ENCODE assay signal across 20 mouse cellular contexts in genomic region chr14:17822754-17823153, GRCm38 (mm10).
DNase-seq lines count a peak whose midpoint lies in the region; ATAC-seq and TF ChIP-seq lines count a peak whose summit lies in the region.
"Had no signal": no experiment of that assay in that cellular context is flagged by ENCODE, and none has a peak within 500 bp of the region (broad histone marks: within the 10 kb centered on the region; RNA-seq: fewer than 3 reads in every experiment).

No protein-coding gene starts in this region.

- H3K27ac ChIP-seq in midbrain, postnatal 0 days (ENCODE audit: low read depth, low read length), result no peak overlapping the region
- H3K27ac ChIP-seq in midbrain, embryonic 11.5 days (ENCODE audit: low read depth, low read length), result no peak overlapping the region
- H3K27ac ChIP-seq in forebrain, postnatal 0 days (ENCODE audit: low read depth, low read length), result no peak overlapping the region
- H3K27ac ChIP-seq: embryonic facial prominence, embryonic 13.5 days; forebrain, embryonic 13.5 days; hindbrain, embryonic 10.5 days; hindbrain, embryonic 14.5 days had no signal

- H3K4me2 ChIP-seq in midbrain, postnatal 0 days (ENCODE audit: low read depth, low read length, poor library complexity, severe bottlenecking), result no peak overlapping the region
- no peak overlapping the region for H3K4me2 ChIP-seq in midbrain, embryonic 11.5 days
- no peak overlapping the region for H3K4me2 ChIP-seq in forebrain, postnatal 0 days (ENCODE audit: low read depth)
- H3K4me2 ChIP-seq: embryonic facial prominence, embryonic 13.5 days; forebrain, embryonic 13.5 days; heart, embryonic 12.5 days; hindbrain, embryonic 14.5 days had no signal

- no peaks in the 10 kb centered on the region for H3K27me3 ChIP-seq in midbrain, postnatal 0 days (ENCODE audit: insufficient read depth, low read length)
- no peaks in the 10 kb centered on the region for H3K27me3 ChIP-seq in midbrain, embryonic 11.5 days (ENCODE audit: control insufficient read depth, insufficient read depth, low read length)
- no peaks in the 10 kb centered on the region for H3K27me3 ChIP-seq in forebrain, postnatal 0 days (ENCODE audit: insufficient read depth, low read length)
- H3K27me3 ChIP-seq: embryonic facial prominence, embryonic 13.5 days; forebrain, embryonic 13.5 days; heart, embryonic 12.5 days had no signal

- no peak overlapping the region for H3K4me3 ChIP-seq in midbrain, postnatal 0 days (ENCODE audit: low read depth, low read length)
- no peak overlapping the region for H3K4me3 ChIP-seq in midbrain, embryonic 11.5 days (ENCODE audit: low read depth, low read length)
- no peak overlapping the region for H3K4me3 ChIP-seq in forebrain, postnatal 0 days (ENCODE audit: low read depth, low read length)
- H3K4me3 ChIP-seq: embryonic facial prominence, embryonic 13.5 days; forebrain, embryonic 13.5 days; heart, embryonic 12.5 days; hindbrain, embryonic 10.5 days had no signal

- DNase-seq in adrenal gland, postnatal 36 days, result peak; percentile 19 to 21
- DNase-seq in adrenal gland, postnatal 25 days, result no peak
- no peak for DNase-seq in midbrain, postnatal 0 days (ENCODE audit: low spot score)
- DNase-seq in midbrain, embryonic 11.5 days (ENCODE audit: low spot score, missing footprints), result no peak
- peak; percentile 2 for DNase-seq in adipocyte (ENCODE audit: low spot score)
- no peak for DNase-seq in forebrain, postnatal 0 days
- DNase-seq: adrenal gland, postnatal 10 days; cerebellum, adult 18-20 months; cerebellum, adult 9-11 months; cerebellum, postnatal 36 days; gastrocnemius, postnatal 10 days; kidney, adult 8-10 months had no signal

- TF ChIP-seq CTCF in midbrain, postnatal 0 days (IDR thresholded peaks at IDR 0.05), result no peak
- TF ChIP-seq CTCF in forebrain, postnatal 0 days (IDR thresholded peaks at IDR 0.05; ENCODE audit: low read depth), result no peak

- no peaks in the 10 kb centered on the region for H3K36me3 ChIP-seq in midbrain, postnatal 0 days (ENCODE audit: insufficient read depth, low read length)
- no peaks in the 10 kb centered on the region for H3K36me3 ChIP-seq in midbrain, embryonic 11.5 days (ENCODE audit: control insufficient read depth, insufficient read depth, low read length)
- no peaks in the 10 kb centered on the region for H3K36me3 ChIP-seq in forebrain, postnatal 0 days (ENCODE audit: insufficient read depth)
- H3K36me3 ChIP-seq: embryonic facial prominence, embryonic 13.5 days; heart, embryonic 12.5 days; hindbrain, embryonic 10.5 days had no signal

- WGBS in midbrain, postnatal 0 days, result 88% methylated on average over 7 of the region's 7 CpGs
- 84% methylated on average over 7 of the region's 7 CpGs for WGBS in midbrain, embryonic 11.5 days
- WGBS in forebrain, postnatal 0 days, result 86% methylated on average over 7 of the region's 7 CpGs

- no peak overlapping the region for H3K9ac ChIP-seq in midbrain, postnatal 0 days (replicated peaks; ENCODE audit: low read length, poor library complexity, severe bottlenecking)
- H3K9ac ChIP-seq in midbrain, embryonic 11.5 days (ENCODE audit: low read length), result no peak overlapping the region
- no peak overlapping the region for H3K9ac ChIP-seq in forebrain, postnatal 0 days
- H3K9ac ChIP-seq: embryonic facial prominence, embryonic 13.5 days; forebrain, embryonic 13.5 days; heart, embryonic 12.5 days; hindbrain, embryonic 14.5 days had no signal

- ATAC-seq in midbrain, postnatal 0 days (ENCODE audit: low FRiP score), result peak; percentile 13; the same call in 1 of the 2 replicates
- no peak for ATAC-seq in midbrain, embryonic 11.5 days (ENCODE audit: low FRiP score)
- no peak for ATAC-seq in forebrain, postnatal 0 days
- ATAC-seq: activated CD4-positive, CD25-positive, alpha-beta regulatory T cell, adult 4 months; forebrain, embryonic 13.5 days; intestine, postnatal 0 days had no signal

- H3K4me1 ChIP-seq in midbrain, postnatal 0 days (ENCODE audit: insufficient read depth, low read length), result no peaks in the 10 kb centered on the region
- no peaks in the 10 kb centered on the region for H3K4me1 ChIP-seq in midbrain, embryonic 11.5 days (ENCODE audit: control insufficient read depth, insufficient read depth, low read length)
- H3K4me1 ChIP-seq in forebrain, postnatal 0 days (ENCODE audit: insufficient read depth), result no peaks in the 10 kb centered on the region
- H3K4me1 ChIP-seq: embryonic facial prominence, embryonic 13.5 days; forebrain, embryonic 13.5 days; heart, embryonic 12.5 days; hindbrain, embryonic 10.5 days had no signal

- H3K9me3 ChIP-seq in midbrain, postnatal 0 days (ENCODE audit: low read length), result no peaks in the 10 kb centered on the region
- no peaks in the 10 kb centered on the region for H3K9me3 ChIP-seq in midbrain, embryonic 11.5 days (ENCODE audit: control insufficient read depth, low read length)
- no peaks in the 10 kb centered on the region for H3K9me3 ChIP-seq in forebrain, postnatal 0 days (ENCODE audit: low read length)
- H3K9me3 ChIP-seq: embryonic facial prominence, embryonic 13.5 days; forebrain, embryonic 13.5 days; G1E; heart, embryonic 12.5 days; hindbrain, embryonic 10.5 days had no signal

Comparison
In these comparisons a context has a peak if more than half of its experiments do, and no peak if none do; other contexts are left out.
1. DNase-seq: peak in adrenal gland, postnatal 36 days (2 of 2) and adipocyte (single experiment); none in adrenal gland, postnatal 25 days (single experiment), midbrain, postnatal 0 days (single experiment), midbrain, embryonic 11.5 days (single experiment) and forebrain, postnatal 0 days (single experiment).